Mouse (Mus musculus) liver, embryonic 15.5 days (tissue): Measurements from ENCODE around the gene Wdr59. TPM values are rescaled to one million over a fixed set of nuclear protein-coding genes. Genes with fewer than 3 reads are reported as not detected.
A peak's percentile ranks its signal among the peaks of the same experiment; 100 is the strongest.

ENCODE experiments used
- ATAC-seq: fragments of 200-750 bp; cut with Nextera tagmentation; 2 replicates; pipeline ENCODE4 v1.8.0; 2017; ENCODE audit warnings: moderate number of reproducible peaks, mild to moderate bottlenecking, moderate library complexity; ENCODE audit not compliant: insufficient read depth
- H3K27ac ChIP-seq: fragments of 300-500 bp; sonication (generic); replicated peaks from 2 replicates; pipeline ENCODE4 v1.5.1; 2015; ENCODE audit warnings: mild to moderate bottlenecking, inconsistent platforms
- H3K27me3 ChIP-seq: fragments of 300-500 bp; sonication (generic); 2 replicates; pipeline ENCODE4 v1.6.1; 2015; ENCODE audit warnings: mild to moderate bottlenecking, inconsistent platforms
- H3K36me3 ChIP-seq: fragments of 300-500 bp; sonication (generic); replicated peaks from 2 replicates; pipeline ENCODE4 v1.6.1; 2015; ENCODE audit warnings: moderate library complexity, mild to moderate bottlenecking, inconsistent platforms
- H3K4me1 ChIP-seq: fragments of 300-500 bp; sonication (generic); replicated peaks from 2 replicates; pipeline ENCODE4 v1.6.1; 2015; ENCODE audit warnings: inconsistent platforms
- H3K4me2 ChIP-seq: fragments of 300-500 bp; sonication (generic); 2 replicates; pipeline ENCODE4 v1.6.1; 2015; ENCODE audit warnings: moderate library complexity, mild to moderate bottlenecking, inconsistent platforms
- H3K4me3 ChIP-seq: fragments of 300-500 bp; sonication (generic); replicated peaks from 2 replicates; pipeline ENCODE4 v1.5.1; 2015; ENCODE audit warnings: mild to moderate bottlenecking, inconsistent platforms
- H3K9ac ChIP-seq: fragments of 300-500 bp; sonication (generic); 2 replicates; pipeline ENCODE4 v1.6.1; 2015; ENCODE audit warnings: moderate library complexity, mild to moderate bottlenecking, inconsistent platforms
- H3K9me3 ChIP-seq: fragments of 300-500 bp; sonication (generic); replicated peaks from 2 replicates; pipeline ENCODE4 v1.6.1; 2016; ENCODE audit warnings: inconsistent platforms
- WGBS: fragments of 180-500 bp; shearing (Covaris S2); methylation state at CpG from one replicate; pipeline ENCODE4 v1.1.7; 2015; ENCODE audit warnings: mixed read lengths; ENCODE audit not compliant: insufficient replicate concordance; 5-methylcytosine and 5-hydroxymethylcytosine counted together
- polyA plus RNA-seq: library from polyadenylated mRNA; unstranded; fragments of >200 nt; fragmentation: Nextera tagmentation; extraction: Ambion mirVana; gene quantifications from 2 replicates; pipeline ENCODE4 v1.2.1, GENCODE M21; 2015

Gene Wdr59
- polyA plus RNA-seq, 1 experiment from 2014 or later = 1.7 TPM

DNA sequence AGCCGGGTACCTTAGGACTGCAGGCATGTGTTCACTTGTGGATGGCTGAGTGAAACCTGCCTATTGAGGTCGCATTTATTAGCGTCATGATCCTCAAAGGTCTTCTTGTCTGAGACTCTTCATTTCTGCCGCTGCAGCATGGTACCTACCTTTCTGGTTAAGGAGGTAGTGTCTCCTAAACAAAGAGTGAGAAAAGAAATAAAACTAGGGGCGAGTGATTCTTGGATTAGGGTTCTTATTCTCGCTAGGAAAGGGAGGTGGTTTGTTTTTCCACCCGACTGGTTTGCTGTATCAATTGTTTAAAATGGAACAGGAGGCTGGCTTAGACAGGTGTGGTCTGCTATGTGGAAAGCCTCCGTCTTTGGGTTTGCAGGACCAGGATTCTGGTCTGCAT lies 15.9 kb upstream of the Wdr59 start:
- peak overlapping the region; percentile 75 for H3K4me3 ChIP-seq
- peaks cover 11% of the 10 kb centered on the region; the same call in 1 of the 2 replicates for H3K27me3 ChIP-seq
- no peaks in the 10 kb centered on the region for H3K36me3 ChIP-seq
- H3K27ac ChIP-seq = 0 out of 2 replicates have a peak overlapping the region, but pooled peaks have one; percentile 3
- no peaks in the 10 kb centered on the region for H3K9me3 ChIP-seq
- WGBS = 11% methylated on average over 8 of the region's 8 CpGs
- peaks cover 44% of the 10 kb centered on the region for H3K4me1 ChIP-seq
- peak overlapping the region; percentile 75; the same call in 1 of the 2 replicates for H3K9ac ChIP-seq
- peak overlapping the region; percentile 99 for H3K4me2 ChIP-seq
- ATAC-seq = no peak

DNA sequence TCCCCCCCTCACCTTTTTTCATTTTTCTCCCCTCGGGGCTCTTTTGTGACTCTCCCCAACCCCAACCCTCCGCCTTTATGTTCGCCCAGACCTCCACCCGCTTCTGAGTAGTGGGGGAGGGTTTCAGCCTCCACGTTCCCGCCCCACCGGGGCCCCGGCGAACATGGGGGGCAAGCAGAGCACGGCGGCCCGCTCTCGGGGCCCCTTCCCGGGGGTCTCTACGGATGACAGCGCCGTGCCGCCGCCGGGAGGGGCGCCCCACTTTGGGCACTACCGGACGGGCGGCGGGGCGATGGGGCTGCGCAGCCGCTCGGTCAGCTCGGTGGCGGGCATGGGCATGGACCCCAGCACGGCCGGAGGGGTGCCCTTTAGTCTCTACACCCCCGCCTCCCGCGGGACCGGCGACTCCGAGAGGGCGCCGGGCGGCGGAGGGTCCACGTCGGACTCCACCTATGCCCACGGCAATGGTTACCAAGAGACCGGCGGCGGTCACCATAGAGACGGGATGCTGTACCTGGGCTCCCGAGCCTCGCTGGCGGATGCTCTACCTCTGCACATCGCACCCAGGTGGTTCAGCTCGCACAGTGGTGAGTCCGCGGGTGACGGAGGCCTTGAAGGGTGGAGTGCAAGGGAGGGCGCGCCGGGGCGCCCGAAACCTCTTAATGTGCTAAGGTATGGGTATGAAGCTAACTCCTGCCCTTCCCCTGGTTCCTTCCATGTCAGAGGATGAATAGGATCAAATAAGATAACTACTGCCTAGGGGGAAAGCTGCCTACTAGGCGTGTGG lies 15.3 kb upstream of the Wdr59 start:
- Histone ChIP-seq H3K9me3 (no peaks in the 10 kb centered on the region), H3K27me3 (peaks cover 11% of the 10 kb centered on the region; the same call in 1 of the 2 replicates), H3K27ac (peak overlapping the region; percentile 73), H3K9ac (peak overlapping the region; percentile 75), H3K4me3 (peak overlapping the region; percentile 75), H3K4me1 (peaks cover 40% of the 10 kb centered on the region), H3K36me3 (no peaks in the 10 kb centered on the region), H3K4me2 (peak overlapping the region; percentile 99)
- peak; percentile 23 for ATAC-seq
- under 1% methylated on average over 63 of the region's 64 CpGs for WGBS

DNA sequence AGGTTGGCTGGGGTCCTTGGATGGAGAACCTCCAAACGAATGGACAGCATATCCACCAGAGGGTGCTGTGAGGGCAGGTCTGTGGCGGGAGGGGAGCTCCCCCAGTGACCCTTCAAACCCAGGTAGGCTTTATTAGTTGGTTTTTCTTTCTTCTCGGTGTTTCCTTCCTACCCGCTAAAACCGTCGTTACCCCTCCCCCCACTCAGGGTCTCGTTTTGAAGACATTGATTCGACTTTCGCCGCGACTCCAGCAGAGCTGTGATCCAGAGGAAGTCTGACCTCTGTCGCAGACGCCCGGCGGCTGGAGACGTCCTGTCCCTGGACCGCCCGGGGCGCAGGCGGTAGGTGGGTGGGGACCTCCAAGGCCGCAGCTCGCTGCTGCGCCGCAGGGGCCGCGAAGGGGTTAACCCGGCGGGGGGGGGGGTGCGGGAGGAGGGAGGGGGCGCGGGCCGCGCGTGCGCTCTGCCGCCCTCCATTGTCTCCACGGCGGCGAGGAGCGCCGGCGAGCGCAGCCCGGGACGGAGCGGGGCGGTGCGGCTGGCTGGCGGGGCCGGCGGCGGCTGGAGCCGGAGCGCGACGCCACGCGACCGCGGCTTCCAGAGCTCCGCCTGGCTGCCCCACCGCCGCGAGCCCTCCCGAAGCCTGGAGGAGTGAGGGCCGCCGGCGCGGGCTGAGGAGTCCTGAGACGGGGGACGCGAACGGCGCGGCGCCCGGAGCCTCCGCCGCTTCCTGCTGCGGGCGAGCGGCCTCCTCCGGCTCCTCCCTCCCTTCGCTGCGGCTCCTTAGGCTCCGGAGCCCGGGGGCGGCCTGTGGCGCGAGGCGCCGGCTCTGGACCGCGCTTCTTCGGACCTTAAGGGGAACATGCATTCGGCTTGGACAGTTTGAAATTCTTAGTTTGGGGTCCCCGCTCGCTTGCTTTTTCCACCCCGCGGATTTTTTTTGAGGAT lies 14.4 kb upstream of the Wdr59 start, which contains the start of gene Znrf1:
Znrf1 (plus strand) TSS at position 67 of the 947 bp plus-strand sequence.
- no peaks in the 10 kb centered on the region for H3K36me3 ChIP-seq
- peak; percentile 83 for ATAC-seq
- no peaks in the 10 kb centered on the region for H3K9me3 ChIP-seq
- under 1% methylated on average over 87 of the region's 100 CpGs for WGBS
- H3K4me1 ChIP-seq = peaks cover 36% of the 10 kb centered on the region
- peak within 1 kb of the TSS; percentile 99 for H3K4me2 ChIP-seq
- H3K9ac ChIP-seq = peak within 1 kb of the TSS; percentile 75
- peaks cover 11% of the 10 kb centered on the region; the same call in 1 of the 2 replicates for H3K27me3 ChIP-seq
- peak within 1 kb of the TSS; percentile 73 for H3K27ac ChIP-seq
- H3K4me3 ChIP-seq = peak within 1 kb of the TSS; percentile 75

DNA sequence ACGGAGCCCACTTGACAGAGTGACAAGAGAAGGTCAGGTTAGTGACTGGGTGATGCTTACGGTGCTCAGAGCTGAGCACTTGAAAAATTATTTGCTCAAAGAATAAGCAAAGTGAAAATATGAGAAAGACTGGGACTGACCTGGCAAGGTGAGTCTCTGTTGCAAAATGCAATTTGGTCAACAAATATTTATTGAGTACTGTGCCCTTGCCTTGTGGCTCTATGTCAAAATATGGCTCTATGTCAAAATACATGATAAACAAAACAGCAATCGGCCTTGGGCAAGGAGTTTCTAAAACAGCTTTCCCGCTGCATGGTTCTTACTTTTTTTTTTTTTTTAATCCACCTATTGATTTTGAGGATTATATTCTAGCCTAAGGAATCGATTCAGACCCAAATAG lies 13.6 kb upstream of the Wdr59 start:
- Histone ChIP-seq H3K9me3 (no peaks in the 10 kb centered on the region), H3K4me1 (peaks cover 29% of the 10 kb centered on the region), H3K4me3 (peak overlapping the region; percentile 75; the same call in 1 of the 2 replicates), H3K27ac (no peak overlapping the region), H3K4me2 (peak overlapping the region; percentile 99; the same call in 1 of the 2 replicates), H3K27me3 (peaks cover 11% of the 10 kb centered on the region; the same call in 1 of the 2 replicates), H3K36me3 (no peaks in the 10 kb centered on the region), H3K9ac (no peak overlapping the region)
- WGBS = 62% methylated on average over 5 of the region's 5 CpGs
- no peak for ATAC-seq

DNA sequence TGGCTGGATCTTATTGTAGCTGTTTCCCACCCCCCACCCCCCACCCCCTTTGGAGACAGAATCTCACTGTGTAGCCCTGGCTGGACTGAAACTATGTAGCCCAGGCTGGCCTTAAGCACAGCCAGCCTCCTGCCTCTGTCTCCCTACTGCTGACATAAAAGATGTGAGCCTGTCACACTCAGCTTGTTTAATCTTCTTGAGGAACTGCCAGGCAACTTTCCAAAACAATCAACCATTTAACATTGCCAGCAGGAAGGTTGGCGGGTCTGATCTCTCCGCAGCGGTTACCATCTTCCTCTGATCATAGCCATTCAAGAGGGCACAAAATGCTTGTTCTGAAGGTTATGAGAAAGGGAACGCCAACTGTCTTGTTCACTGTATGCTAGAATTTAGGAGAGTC lies 11.6 kb upstream of the Wdr59 start:
- H3K36me3 ChIP-seq = no peaks in the 10 kb centered on the region
- no peak for ATAC-seq
- WGBS = 72% methylated on average over 4 of the region's 4 CpGs

DNA sequence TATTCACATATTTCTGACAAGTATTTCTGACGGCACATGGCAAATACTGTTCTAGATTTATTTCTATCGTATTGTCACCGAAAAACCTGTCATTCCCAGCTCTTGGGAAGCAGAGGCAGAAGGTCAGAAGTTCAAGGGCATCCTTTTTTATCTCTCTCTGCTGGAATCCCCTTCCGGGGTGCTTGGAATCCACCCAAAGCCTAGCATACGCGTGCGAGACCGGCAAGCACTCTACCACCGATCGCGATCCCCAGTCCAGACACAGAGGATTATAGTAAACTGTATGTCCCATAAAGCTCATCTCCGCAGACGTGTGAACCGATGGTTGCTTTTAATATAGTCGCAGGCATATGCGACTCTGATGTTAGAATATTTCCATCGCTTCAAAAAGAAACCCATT lies 9.7 kb upstream of the Wdr59 start:
- H3K36me3 ChIP-seq = no peaks in the 10 kb centered on the region
- H3K9ac ChIP-seq = no peak overlapping the region
- H3K4me3 ChIP-seq = no peak overlapping the region
- H3K4me2 ChIP-seq = no peak overlapping the region
- 81% methylated on average over 17 of the region's 17 CpGs for WGBS
- no peaks in the 10 kb centered on the region; the same call in 1 of the 2 replicates for H3K4me1 ChIP-seq
- no peaks in the 10 kb centered on the region for H3K27me3 ChIP-seq
- no peak overlapping the region for H3K27ac ChIP-seq
- ATAC-seq = no peak
- H3K9me3 ChIP-seq = no peaks in the 10 kb centered on the region

More for the DNA sequence above, 11.6 kb upstream of the Wdr59 start:
- H3K4me3 ChIP-seq = no peak overlapping the region
- peaks cover 11% of the 10 kb centered on the region; the same call in 1 of the 2 replicates for H3K27me3 ChIP-seq
- peaks cover 19% of the 10 kb centered on the region for H3K4me1 ChIP-seq
- H3K9me3 ChIP-seq = no peaks in the 10 kb centered on the region
- no peak overlapping the region for H3K4me2 ChIP-seq
- H3K27ac ChIP-seq = no peak overlapping the region
- H3K9ac ChIP-seq = no peak overlapping the region

DNA sequence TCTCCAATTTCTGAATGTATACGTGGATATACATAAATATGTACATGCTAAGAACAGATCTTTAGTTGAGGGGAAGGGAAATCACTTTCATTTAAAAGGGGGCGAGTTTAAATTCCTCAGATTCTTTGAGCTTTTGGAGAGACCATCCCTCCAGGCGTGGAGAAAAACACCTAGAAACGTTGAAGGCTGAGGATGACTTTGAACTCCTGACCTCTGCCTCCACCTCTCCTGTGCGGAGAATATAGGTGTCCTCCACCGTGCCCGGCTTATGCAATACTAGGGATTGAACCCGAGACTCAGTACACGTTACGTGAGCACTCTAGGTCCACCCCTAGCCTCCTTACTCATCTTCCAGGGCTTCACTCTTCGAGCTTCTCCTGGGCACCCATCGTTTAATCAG lies 9.3 kb upstream of the Wdr59 start:
- Histone ChIP-seq H3K4me3 (no peak overlapping the region), H3K4me2 (no peak overlapping the region), H3K36me3 (no peaks in the 10 kb centered on the region), H3K9me3 (no peaks in the 10 kb centered on the region), H3K27ac (no peak overlapping the region), H3K27me3 (no peaks in the 10 kb centered on the region), H3K4me1 (no peaks in the 10 kb centered on the region; the same call in 1 of the 2 replicates), H3K9ac (no peak overlapping the region)
- no peak for ATAC-seq
- WGBS = 71% methylated on average over 12 of the region's 12 CpGs

DNA sequence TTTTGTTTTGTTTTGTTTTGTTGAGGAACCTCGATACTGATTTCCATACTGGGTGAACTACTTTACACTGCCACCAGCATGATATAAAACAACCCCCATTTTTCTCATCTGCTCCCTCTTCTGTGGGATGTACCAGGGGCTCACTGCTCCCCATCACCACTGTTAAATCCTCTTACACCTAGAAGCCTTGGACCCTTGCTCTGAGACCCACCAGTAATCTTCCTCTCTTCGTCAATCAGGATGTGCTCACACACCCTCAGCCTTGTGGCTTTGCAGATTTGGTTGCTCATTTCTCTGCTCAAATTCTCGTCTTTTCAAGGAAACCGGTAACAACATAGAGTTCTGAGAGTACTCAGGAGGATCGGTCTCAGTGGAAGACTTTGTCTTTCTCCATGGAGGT lies 6.2 kb upstream of the Wdr59 start:
- Histone ChIP-seq H3K27ac (no peak overlapping the region), H3K27me3 (no peaks in the 10 kb centered on the region), H3K4me1 (no peaks in the 10 kb centered on the region), H3K36me3 (no peaks in the 10 kb centered on the region), H3K4me3 (no peak overlapping the region), H3K9me3 (no peaks in the 10 kb centered on the region), H3K9ac (no peak overlapping the region), H3K4me2 (no peak overlapping the region)
- no peak for ATAC-seq
- WGBS = 58% methylated on average over 5 of the region's 5 CpGs

DNA sequence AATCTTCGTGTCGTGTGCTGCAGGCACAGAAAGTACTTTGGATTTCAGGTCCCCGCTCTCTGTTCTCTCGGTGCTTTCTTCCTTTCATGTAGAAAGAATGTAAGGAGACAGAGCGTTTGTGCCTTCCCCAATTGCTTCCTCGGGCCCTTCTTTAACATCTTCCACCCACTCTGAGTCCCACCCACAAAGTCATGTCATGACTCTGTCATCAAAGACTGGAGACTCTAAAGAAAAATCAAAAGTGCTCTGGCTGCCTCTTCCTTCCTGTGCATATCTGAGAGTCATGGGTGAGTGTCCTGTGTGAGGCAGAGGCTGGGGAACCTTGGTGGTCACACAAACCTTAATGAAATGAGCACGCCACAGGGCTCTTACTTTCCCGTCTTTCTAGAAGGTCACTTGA lies 5.3 kb upstream of the Wdr59 start:
- Histone ChIP-seq H3K36me3 (no peaks in the 10 kb centered on the region), H3K9me3 (no peaks in the 10 kb centered on the region), H3K4me1 (peaks cover 3% of the 10 kb centered on the region), H3K9ac (no peak overlapping the region), H3K27me3 (no peaks in the 10 kb centered on the region), H3K4me2 (no peak overlapping the region), H3K4me3 (no peak overlapping the region), H3K27ac (no peak overlapping the region)
- ATAC-seq = no peak
- WGBS = 41% methylated on average over 8 of the region's 8 CpGs

DNA sequence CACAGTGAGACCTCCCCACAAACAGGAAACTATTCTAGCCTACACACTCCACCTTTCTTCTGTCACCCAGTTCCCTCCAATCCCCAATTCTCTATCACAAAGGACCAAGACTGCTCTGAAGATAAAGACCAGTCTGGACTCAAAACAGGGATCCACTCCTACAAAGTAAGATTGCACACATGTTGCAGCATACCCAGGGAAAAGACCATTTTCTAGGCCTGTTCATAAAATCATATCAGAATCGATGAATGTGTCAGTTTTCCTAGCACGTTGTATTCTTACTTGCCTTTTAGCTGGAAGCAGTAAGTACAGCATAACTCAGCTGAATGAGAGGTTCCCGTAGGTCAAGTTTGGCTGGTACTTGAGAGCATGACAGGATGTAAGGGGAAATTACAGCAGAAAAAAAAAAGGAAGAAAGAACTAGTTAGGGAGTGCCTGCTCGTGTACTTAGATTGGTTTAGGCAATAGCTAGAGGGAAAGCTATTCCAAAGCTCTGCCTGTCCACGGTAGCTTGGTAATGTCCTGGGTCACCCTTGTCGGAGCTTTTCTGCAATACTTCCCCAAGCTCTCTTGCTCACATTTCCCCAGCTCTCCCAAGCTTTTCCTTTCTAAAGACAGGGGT lies 4.6 kb upstream of the Wdr59 start:
- H3K27me3 ChIP-seq = no peaks in the 10 kb centered on the region
- H3K4me1 ChIP-seq = peaks cover 5% of the 10 kb centered on the region
- H3K4me3 ChIP-seq = no peak overlapping the region
- H3K4me2 ChIP-seq = no peak overlapping the region
- no peaks in the 10 kb centered on the region for H3K36me3 ChIP-seq
- no peak overlapping the region for H3K27ac ChIP-seq
- no peaks in the 10 kb centered on the region for H3K9me3 ChIP-seq
- 41% methylated on average over 6 of the region's 6 CpGs for WGBS
- no peak overlapping the region for H3K9ac ChIP-seq
- ATAC-seq = no peak
